Mouse (Mus musculus): ENCODE results near the gene Pax9.
A peak's percentile ranks its signal among the peaks of the same experiment; 100 is the strongest.

Pax9 gene

GRCm38 (mm10) chr12:56697011-56697740 is 5.6 kb downstream of the Pax9 start:
- peak; percentile 28 for DNase-seq (ENCODE audit: extremely low read depth, insufficient read length, low spot score)

DNA sequence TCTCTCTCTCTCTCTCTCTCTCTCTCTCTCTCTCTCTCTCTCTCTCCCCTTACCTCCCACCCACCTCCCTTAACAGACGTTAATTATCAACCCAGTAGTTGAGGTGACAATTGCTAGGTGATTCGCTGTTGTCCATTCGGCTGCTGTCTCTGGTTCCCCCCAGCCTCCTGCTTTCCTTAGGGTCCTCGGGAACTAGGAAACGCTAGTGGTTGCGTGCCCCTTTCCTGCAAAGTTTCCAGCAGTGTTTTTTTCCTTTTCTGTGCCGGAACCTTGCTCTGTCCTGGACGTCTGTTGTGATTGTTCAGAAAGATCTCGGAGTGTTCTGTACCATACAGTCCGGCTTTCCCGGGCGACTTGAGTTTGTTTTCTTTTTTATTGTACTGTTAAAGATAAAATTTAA is 6.2 kb downstream of the Pax9 start:
- no peak for DNase-seq (ENCODE audit: extremely low read depth, insufficient read length, low spot score)

DNA sequence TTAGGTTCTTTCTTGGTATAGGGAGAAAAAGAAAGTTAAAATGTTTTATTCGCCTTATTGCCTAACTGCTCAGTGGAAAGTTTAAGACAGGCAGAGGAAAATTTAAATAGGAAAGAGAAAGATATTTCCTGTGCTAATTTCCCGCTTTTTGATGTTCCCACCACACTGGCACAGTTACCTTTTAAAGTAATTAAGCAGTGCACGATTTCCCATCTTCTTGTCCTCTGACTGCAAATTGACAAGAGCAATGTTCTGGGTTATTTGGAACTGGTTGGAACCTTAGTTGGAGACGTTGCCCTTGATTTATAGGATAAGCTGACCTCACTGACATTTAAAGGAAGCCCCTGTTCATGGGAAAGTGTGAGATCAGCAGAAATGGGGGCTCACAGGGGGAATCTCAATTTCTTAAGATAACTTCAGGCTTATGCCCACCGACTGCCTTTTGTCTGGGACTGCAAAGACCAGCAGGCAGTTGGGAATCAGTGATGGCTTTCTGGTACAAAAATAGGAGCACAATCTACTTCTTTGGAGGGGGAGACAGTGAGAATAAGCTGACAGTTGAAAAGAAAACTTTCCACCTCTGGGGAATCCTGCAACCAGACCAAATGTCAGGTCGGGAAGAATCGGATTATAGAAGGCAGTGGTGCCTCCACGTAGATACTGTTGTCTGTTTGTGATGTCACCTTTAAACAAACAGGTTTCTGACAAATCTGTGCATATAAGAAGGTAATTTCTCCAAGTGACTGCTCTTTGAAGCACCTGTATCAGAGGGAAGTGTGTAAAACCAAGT is 6.8 kb downstream of the Pax9 start:
- no peak for DNase-seq (ENCODE audit: extremely low read depth, insufficient read length, low spot score)

DNA sequence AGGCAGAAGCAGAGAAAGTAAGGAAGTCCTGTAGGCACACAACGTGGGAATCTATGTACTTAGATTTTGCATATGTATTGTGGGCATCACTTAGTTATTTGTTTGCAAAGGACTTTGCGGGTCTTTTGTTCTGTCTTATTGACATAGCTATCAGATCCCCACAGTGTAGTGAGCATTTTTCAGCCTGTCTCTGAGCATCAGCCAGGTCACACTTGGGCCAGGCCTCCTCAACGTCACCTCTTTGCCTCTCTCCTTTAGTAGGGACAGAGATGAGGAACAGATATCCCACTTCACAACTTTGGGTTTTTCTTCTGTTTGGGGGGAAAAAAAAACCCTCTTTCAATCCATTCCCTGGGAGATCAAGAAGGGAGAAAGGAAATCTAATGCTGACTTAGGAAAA is 7.8 kb downstream of the Pax9 start:
- DNase-seq (ENCODE audit: extremely low read depth, insufficient read length, low spot score), result no peak

DNA sequence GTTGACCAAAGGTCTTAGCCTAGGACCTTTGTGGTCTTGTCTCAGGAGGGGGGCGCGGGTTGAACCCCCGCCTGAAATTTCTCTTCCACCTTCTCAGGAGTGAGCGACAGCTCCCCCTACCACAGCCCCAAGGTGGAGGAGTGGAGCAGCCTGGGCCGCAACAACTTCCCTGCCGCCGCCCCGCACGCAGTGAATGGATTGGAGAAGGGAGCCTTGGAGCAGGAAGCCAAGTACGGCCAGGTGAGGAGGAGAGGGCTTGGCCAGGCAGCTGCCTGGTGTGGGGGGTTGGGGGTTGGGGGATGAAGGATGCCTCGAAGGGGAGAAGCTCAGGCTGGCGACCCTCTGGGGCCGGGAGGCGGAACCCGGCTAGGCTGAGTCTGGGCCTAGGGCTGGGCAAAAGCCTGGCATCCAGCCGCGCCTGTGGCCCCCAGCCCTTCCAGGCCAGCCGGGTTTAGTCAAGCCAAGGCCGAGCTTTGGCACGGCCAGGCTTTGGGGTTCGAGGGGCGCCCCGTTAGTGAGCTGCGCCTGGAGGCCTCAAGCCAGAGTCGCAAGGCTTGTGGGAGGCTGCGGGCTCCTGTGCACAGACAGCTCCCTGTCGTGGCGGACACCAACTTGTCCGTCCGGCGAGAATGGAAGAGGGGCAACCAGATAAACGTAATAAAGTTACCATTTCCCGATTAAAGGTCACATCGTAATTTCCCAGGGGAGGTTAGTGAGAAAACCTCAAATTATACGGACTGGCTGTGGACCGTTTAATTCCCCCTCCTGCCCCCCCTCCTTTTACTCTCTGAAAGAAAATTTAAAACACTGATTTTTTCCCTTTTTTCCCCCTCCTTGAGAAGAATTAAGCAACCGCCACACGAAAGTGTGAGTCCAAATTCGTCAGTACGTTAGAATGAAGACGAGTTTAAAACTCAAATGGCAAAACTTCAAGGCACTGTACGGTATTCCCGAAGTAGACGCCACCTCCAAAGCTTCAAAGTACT is 8.6 kb downstream of the Pax9 start:
- no peak for DNase-seq (ENCODE audit: extremely low read depth, insufficient read length, low spot score)

GRCm38 (mm10) chr12:56701004-56701403 is 9.4 kb downstream of the Pax9 start:
- DNase-seq (ENCODE audit: extremely low read depth, insufficient read length, low spot score), result no peak

DNA sequence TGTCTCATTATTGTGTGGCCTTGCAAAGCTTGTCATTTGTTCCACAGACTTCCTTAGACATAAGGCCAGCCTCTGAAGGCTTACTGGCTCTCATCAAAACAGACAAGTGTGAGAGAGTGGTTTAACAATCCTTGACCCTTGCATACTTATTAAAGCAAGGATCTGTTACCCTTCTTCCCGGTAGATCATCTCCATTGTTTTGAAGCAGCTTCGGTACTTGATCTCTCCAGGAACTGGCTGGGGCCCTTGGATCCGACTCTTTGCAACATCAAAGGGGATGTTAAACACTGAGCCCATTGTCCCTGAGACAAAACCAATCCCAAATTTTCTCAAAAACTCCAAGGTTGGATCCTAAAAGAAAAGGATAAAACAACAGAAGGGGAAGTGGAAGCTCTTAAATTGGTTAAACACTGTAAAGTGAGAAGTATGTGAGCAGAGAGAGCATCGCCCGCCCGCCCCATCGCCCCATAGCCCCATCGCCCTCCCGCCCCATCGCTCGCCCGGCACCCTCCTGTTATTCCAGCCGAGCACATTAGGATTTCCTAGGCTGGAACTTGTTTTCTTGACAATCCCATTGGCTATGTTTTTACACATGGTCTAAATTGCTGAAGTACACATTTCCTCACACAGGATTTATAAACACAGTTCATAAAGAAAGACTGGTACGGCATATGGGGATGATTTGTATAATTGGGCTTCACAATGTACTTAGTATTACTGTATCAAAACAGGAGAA is 26.6 kb downstream of the Pax9 start:
- no peak for DNase-seq (ENCODE audit: extremely low read depth, insufficient read length, low spot score)

DNA sequence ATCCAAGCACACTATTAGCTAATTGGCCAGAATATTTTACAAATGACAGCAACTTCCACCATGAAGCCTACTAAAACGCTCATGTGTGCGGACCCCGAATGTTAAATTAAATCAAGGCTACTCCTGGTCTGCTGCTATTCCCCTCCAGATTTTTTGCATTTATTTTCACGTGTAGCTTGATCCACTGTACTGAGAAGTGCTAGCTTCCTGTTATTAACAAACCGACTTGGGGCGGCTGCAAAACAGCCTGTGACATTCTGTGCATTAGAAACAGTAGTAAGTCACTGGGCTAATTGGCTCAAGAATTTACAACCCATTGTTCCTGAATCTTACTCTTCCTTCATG is 27.1 kb downstream of the Pax9 start:
- no peak for DNase-seq (ENCODE audit: extremely low read depth, insufficient read length, low spot score)

DNA sequence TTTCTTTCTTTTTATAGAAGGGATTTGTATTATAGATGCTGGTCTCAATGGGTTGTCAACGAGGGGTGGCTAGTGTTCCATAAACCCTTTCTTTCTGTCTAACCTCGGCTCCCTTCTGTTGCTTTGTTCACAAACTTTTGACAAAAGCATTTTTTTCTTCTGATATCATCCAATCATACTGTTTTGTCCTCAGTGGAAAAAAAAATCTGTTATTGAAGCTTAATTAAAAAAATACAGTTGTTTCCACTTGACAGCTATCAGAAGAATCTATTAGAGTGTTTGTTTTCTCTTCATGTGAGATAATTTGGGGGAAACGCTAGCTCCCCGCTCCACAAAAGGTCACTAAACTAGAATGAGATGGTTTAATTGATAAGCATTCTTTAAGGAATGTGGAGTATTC is 36.1 kb downstream of the Pax9 start:
- no peak for DNase-seq (ENCODE audit: extremely low read depth, insufficient read length, low spot score)

GRCm38 (mm10) chr12:56737104-56737503 is 45.5 kb downstream of the Pax9 start:
- no peak for DNase-seq (ENCODE audit: extremely low read depth, insufficient read length, low spot score)

Data from 3134 (cell line).